Mouse (Mus musculus) spleen, adult 2 months (tissue): ENCODE measurements around the gene Trim40.

Source experiments
- CTCF ChIP-seq: fragments of 200-500 bp; IDR thresholded peaks from 2 replicates; pipeline ENCODE4 v1.5.1; 2011; ENCODE audit warnings: mild to moderate bottlenecking, inconsistent platforms; ENCODE audit not compliant: insufficient read depth, insufficient read length, insufficient replicate concordance; ENCODE audit errors: extremely low read depth
- POLR2A ChIP-seq: fragments of 200-500 bp; IDR thresholded peaks from 2 replicates; pipeline ENCODE4 v1.6.1; 2011; ENCODE audit warnings: low read depth, low read length, inconsistent platforms

DNA sequence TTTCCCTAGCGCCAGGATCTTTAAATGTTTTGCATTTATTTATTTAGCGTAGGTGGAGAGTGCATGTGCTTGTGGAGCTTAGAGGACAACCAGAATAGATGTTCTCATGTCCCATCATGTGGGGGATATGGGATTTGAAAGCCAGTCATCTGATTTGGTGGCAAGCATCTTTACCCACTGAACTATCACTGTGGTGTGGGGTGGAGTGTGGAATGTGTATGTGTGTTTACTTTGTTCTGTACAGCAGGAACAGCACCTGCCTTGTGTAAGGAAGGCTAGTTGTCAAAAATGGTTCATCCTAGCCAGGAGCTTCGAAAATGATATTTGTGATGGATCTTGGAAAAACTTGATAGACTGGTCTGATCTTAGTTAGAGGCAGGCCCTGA lies 53.5 kb downstream of the Trim40 start:
- TF ChIP-seq CTCF = no peak
- TF ChIP-seq POLR2A = no peak
